Mouse (Mus musculus) urinary bladder, postnatal 10 days (tissue): Measurements from ENCODE around the gene Ilf2.

Experiments
- DNase-seq: peaks from one replicate; pipeline ENCODE4 v3.0.0; 2022; ENCODE audit warnings: low spot score

Ilf2 gene

GRCm38 (mm10) chr3:90462579-90462978, 13.3 kb upstream of the Ilf2 start:
- DNase-seq = no peak

GRCm38 (mm10) chr3:90464552-90465080, 11.3 kb upstream of the Ilf2 start:
- DNase-seq = no peak

GRCm38 (mm10) chr3:90465081-90465685, 10.7 kb upstream of the Ilf2 start:
- DNase-seq = no peak

GRCm38 (mm10) chr3:90465686-90466310, 10.1 kb upstream of the Ilf2 start, which contains the start of gene Npr1:
Gene Npr1, minus strand, starts transcription at chr3:90465866.
- DNase-seq = no peak

- no peak for DNase-seq
Measured at GRCm38 (mm10) chr3:90466311-90466766, 9.6 kb upstream of the Ilf2 start.

GRCm38 (mm10) chr3:90467618-90468300, 8.2 kb upstream of the Ilf2 start:
- DNase-seq = no peak

- DNase-seq = no peak
Measured at GRCm38 (mm10) chr3:90472213-90472612, 3.7 kb upstream of the Ilf2 start.

- no peak for DNase-seq
Measured at GRCm38 (mm10) chr3:90475151-90475830, 635 bp upstream of the Ilf2 start.

GRCm38 (mm10) chr3:90486998-90487397, 11.1 kb downstream of the Ilf2 start:
- DNase-seq = no peak

GRCm38 (mm10) chr3:90488576-90488975, 12.7 kb downstream of the Ilf2 start:
- DNase-seq = no peak

GRCm38 (mm10) chr3:90490696-90491256, 14.8 kb downstream of the Ilf2 start, which contains the start of gene Snapin:
Gene Snapin, minus strand, starts transcription at chr3:90491033.
- DNase-seq = peak; percentile 88

GRCm38 (mm10) chr3:90491350-90491749, 15.4 kb downstream of the Ilf2 start:
- no peak for DNase-seq

GRCm38 (mm10) chr3:90493831-90494540, 18.1 kb downstream of the Ilf2 start:
- no peak for DNase-seq

GRCm38 (mm10) chr3:90495850-90496525, 20.1 kb downstream of the Ilf2 start:
- DNase-seq = no peak

GRCm38 (mm10) chr3:90497597-90497996, 21.7 kb downstream of the Ilf2 start:
- DNase-seq = no peak

GRCm38 (mm10) chr3:90503444-90503843, 27.5 kb downstream of the Ilf2 start:
- DNase-seq = no peak

- no peak for DNase-seq
Measured at GRCm38 (mm10) chr3:90505216-90505615, 29.3 kb downstream of the Ilf2 start.

- no peak for DNase-seq
Measured at GRCm38 (mm10) chr3:90506362-90506761, 30.4 kb downstream of the Ilf2 start.

GRCm38 (mm10) chr3:90508287-90508949, 32.5 kb downstream of the Ilf2 start:
- DNase-seq = no peak
